Mouse (Mus musculus) thymus, postnatal 25 days (tissue): ENCODE measurements around the gene Iqcn.
A peak's percentile ranks its signal among the peaks of the same experiment; 100 is the strongest.

Source experiments
- DNase-seq: peaks from one replicate; pipeline ENCODE4 v3.0.0; 2022

The Iqcn gene

DNA sequence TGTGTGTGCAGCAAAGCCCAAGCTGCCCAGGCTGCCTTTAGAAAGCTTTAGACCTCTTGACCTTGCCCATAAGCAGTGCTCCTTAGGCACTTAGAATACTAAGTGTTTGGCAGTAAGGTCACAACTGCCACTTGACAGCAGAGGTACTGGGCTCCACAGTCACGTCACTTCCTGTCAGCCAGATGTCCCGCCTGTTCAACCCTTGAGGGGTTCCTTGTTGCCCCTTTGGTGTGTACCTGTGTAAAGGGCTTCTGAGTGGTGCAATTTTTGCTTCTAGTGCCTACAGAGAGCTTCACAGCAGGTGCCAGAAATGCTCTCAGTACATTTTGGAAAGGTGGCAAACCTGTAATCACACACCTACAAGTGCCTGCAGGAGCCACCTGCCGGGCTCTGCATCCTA, 35.0 kb downstream of the Iqcn start:
- no peak for DNase-seq

DNA sequence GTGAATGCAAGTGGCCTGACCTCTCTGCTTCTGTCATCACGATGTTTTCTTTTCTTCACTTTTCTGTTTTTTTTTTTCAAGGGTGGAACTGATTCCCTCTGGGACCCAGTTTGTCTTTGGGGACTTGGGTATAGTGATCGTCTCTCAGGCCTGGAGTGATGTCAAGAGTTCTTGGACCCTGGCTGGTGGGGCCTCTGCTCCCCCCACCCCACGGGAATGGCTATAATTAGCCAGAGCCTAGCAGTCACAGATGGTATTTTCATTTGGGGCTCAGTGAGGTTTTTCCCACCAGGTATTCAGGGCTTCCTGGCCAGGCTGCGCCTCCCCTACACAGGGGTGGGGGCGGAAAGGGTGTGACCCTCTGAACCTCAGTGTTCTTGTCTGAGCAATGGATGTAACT, 38.4 kb downstream of the Iqcn start:
- no peak for DNase-seq

DNA sequence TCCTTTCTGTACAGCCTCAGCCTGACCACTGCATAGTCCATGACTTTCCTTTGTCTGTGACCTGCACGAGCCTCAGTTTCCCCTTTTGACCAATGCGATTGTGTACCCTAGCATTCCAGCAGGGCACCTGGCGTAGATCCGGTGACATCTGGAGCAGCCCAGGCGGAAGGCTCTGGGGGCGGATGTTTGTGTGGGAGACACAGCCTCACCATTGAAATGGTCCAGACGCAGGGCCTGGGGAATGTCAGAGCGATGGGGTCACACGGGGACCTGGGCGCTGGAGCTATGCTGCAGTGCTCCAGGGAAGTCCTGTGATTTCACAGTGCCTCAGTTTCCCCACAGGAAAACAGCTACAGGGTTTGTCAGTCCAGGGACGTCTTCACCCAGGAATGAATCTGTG, 38.9 kb downstream of the Iqcn start:
- DNase-seq: no peak

DNA sequence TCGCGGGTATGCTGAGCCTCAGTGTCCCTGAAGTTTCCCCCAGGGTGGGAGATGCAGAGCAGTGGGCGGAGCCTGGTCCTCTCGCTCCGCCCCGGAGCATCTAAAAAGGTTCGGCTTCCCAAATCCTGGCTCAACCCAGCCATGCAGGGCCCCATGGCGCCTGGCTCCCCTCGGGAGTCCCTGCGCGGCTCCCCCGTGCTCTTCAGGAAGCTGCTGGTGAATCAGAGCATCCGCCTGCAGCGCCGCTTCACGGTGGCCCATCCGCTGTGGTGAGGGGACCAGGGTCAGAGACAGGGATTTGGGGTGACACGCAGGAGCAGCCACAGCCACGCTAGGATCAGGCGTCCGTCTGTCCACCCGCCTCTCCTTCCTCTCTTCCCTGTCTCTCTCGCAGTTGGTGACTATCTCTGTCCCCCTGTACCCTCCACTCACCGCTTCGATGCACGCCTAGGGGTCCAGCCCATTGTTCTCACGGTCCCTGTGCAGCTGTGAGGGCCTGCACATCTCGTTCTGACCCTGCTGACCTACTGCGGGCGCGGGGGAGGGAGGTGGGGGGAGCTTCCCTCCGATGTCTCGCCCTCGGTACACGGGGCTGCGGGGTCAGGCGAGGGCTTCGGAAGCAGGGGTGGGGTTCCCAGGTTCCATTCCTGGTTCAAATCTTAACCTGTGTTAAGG, 39.9 kb downstream of the Iqcn start:
- DNase-seq: no peak

GRCm38 (mm10) chr8:70743656-70744590, 40.7 kb downstream of the Iqcn start:
- DNase-seq: no peak

GRCm38 (mm10) chr8:70744806-70745205, 41.5 kb downstream of the Iqcn start:
- DNase-seq: no peak

DNA sequence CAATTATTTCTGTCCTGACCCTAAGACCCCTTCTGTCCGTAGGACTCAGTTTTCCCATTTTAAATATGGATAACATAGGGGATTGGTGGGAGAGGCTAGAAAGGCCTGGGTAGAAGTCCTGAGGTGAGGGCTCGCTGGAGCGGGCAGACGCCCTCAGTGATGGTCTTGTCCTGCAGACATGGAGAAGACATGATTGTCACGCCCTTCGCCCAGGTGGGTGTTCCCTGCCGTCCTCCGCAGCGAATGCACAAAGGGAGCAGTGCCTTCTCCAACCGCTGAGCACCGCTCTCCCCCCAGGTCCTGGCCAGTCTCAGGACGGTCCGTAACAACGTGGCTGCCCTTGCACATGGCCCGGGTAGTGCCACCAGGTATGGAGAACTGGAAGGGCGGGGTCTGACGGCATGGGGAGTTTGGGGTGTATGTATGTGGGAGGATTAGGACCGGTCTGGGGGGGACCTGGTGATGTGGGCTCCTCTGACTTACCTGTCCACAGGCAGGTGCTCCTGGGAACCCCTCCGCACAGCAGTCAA, 42.5 kb downstream of the Iqcn start:
- no peak for DNase-seq

GRCm38 (mm10) chr8:70746676-70747075, 43.4 kb downstream of the Iqcn start:
- DNase-seq: no peak

- DNase-seq: no peak
Observed at GRCm38 (mm10) chr8:70747211-70747890, 44.1 kb downstream of the Iqcn start.

- no peak for DNase-seq
Observed at GRCm38 (mm10) chr8:70748246-70749096, 45.2 kb downstream of the Iqcn start.

GRCm38 (mm10) chr8:70749097-70749674, 45.9 kb downstream of the Iqcn start:
- no peak for DNase-seq

GRCm38 (mm10) chr8:70750128-70750680, 46.9 kb downstream of the Iqcn start:
- no peak for DNase-seq

- DNase-seq: peak; percentile 77
Observed at GRCm38 (mm10) chr8:70752000-70752764, 48.9 kb downstream of the Iqcn start.

- peak; percentile 65 for DNase-seq
Observed at GRCm38 (mm10) chr8:70753151-70753550, 49.9 kb downstream of the Iqcn start.

- DNase-seq: peak; percentile 93
Observed at GRCm38 (mm10) chr8:70754043-70754870, 51.0 kb downstream of the Iqcn start, which contains the start of gene Rab3a. Rab3a (plus strand) TSS chr8:70754679.

DNA sequence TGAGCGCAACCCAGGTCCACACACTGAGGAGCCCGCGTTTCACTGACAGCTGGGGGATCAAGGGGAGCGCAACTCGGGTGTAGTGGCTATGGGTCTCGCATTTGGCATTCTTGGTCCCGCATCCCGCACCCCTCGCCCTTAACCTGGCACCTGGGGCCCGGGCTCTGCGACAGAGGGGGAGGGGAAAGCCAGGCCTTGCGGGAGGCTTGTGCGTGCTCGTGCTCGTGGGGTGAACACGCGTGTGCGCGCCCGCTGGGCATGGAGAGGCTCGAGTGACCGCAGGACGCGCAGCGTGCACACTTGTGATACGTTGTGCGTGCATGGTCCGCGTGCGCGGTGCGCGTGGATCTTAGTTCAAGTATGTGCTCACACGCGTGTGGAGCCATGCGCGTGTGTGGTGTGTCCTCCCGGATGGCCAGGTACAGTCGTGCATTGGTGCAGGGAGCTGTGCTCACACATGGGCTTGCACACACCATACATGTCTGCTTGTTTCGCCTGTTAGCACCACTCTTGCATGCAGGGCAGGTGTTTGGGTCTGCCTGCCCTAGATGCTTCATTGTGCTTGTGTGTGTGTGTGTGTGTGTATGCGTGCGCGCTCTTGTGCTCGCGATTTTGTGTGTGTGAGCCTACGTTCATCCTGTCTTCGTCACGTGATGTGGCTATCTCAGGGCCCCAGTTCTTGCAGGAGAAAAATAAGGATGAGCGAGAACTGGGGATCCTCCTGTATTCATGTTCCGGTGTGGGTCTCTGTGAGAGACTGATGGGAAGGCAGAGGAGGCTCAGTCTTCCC, 51.8 kb downstream of the Iqcn start:
- DNase-seq: no peak

DNA sequence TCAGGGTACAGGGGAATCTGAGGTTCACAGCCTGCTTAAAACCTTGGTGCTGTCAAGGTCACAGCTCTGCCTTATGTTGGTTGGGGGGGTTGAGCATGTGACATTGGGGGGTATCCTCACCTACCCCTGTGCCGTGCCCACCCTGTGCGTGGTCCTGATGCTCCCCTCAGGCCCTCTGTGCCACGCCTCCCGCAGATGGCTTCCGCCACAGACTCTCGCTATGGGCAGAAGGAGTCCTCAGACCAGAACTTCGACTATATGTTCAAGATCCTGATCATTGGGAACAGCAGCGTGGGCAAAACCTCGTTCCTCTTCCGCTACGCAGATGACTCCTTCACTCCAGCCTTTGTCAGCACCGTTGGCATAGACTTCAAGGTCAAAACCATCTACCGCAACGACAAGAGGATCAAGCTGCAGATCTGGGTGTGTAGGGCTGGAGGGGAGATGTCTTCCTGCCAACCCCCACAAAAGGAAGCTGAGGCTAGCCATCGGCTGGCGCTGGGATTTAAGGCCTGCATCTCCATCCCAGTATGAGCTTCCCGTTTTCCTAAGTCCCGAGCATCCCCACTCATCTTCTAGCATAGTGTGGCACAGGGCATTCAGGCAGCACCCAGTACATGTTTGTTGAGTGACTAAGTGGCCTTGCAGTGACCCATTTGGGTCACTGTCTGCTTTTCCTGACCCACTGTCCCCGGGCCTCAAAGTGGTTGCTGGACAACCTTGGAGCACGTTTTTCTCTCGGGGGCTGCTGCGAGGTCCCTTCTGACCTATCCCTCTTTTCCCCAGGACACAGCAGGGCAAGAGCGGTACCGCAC, 52.6 kb downstream of the Iqcn start:
- DNase-seq: no peak

DNA sequence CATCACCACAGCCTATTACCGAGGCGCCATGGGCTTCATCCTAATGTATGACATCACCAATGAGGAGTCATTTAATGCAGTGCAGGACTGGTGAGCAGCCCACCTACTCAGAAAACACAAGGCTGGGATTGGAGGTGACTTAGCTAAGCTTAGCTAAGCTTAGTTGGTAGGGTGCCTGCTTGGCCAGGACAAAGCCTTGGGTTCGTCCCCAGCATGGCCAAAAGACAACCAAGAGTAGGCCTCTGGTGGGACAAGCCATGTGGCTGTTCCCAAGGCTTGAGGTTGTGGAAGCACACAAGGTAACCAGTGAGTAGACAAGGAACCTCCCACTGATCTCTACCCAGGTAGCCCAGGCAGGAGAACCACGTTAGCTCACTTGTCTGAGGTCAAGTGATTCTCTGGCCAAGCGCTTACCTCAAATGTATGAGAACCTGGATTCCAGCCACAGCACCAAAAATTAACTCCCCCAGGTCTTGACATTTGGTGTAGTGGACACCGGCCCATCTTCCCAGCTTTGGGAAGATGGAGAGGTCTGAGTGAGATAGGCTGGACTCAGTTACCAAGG, 53.3 kb downstream of the Iqcn start:
- DNase-seq: no peak
